Mouse (Mus musculus) megakaryocyte, embryonic 14.5 days (primary cell): ENCODE data around the gene Prr7. TPM values are rescaled to one million over a fixed set of nuclear protein-coding genes. Genes with fewer than 3 reads are reported as not detected.

Source experiments
- H3K27me3 ChIP-seq: replicated peaks from 2 replicates; pipeline ENCODE3; 2012; ENCODE audit warnings: inconsistent platforms
- H3K36me3 ChIP-seq: replicated peaks from 2 replicates; pipeline ENCODE3; 2012; ENCODE audit warnings: low read length, inconsistent platforms, mixed read lengths
- H3K4me1 ChIP-seq: 2 replicates; pipeline ENCODE4 v1.6.1; 2012; ENCODE audit warnings: inconsistent platforms
- H3K4me3 ChIP-seq: replicated peaks from 2 replicates; pipeline ENCODE3; 2012; ENCODE audit warnings: moderate library complexity, mild to moderate bottlenecking, inconsistent platforms
- H3K9me3 ChIP-seq: 2 replicates; pipeline ENCODE4 v1.6.1; 2012; ENCODE audit warnings: inconsistent platforms
- FLI1 ChIP-seq: IDR thresholded peaks from 2 replicates; pipeline ENCODE4 v1.6.1; 2012; ENCODE audit warnings: low read length, inconsistent platforms, mixed read lengths
- GATA1 ChIP-seq: IDR thresholded peaks from 3 replicates; pipeline ENCODE4 v1.6.1; 2012; ENCODE audit warnings: mixed read lengths, low read length, inconsistent platforms, borderline replicate concordance
- polyA plus RNA-seq: library from polyadenylated mRNA; stranded (reverse); fragments of >175 nt; gene quantifications from 2 replicates; pipeline ENCODE4 v1.2.3, GENCODE M21; 2012; ENCODE audit warnings: low replicate concordance; ENCODE audit not compliant: insufficient read depth

Prr7 gene
- polyA plus RNA-seq, 1 experiment, result 5.3 TPM

DNA sequence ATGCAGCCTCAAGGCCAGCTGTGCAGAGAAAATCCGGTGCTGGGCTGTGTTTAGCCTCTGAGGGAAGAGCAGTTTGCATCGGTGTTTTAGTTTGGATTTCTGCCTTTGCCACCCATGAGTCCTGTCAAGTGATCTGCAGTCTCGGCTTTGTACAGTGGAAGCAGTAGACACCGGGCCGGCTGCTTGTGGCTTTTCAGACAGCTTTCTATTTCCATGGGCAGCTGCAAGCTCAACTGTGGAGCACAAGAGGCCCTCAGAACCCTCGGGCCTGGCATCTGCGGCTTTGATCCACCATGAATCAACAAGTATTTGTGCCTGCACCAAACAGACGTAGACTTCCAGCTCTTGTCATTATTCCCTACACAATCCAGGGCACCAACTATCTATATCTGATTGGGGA lies 38.3 kb downstream of the Prr7 start:
- TF ChIP-seq GATA1, result no peak
- no peak for TF ChIP-seq FLI1
- Histone ChIP-seq H3K27me3 (no peaks in the 10 kb centered on the region), H3K36me3 (peaks cover 100% of the 10 kb centered on the region), H3K9me3 (no peaks in the 10 kb centered on the region), H3K4me3 (no peak overlapping the region), H3K4me1 (peaks cover 66% of the 10 kb centered on the region)

DNA sequence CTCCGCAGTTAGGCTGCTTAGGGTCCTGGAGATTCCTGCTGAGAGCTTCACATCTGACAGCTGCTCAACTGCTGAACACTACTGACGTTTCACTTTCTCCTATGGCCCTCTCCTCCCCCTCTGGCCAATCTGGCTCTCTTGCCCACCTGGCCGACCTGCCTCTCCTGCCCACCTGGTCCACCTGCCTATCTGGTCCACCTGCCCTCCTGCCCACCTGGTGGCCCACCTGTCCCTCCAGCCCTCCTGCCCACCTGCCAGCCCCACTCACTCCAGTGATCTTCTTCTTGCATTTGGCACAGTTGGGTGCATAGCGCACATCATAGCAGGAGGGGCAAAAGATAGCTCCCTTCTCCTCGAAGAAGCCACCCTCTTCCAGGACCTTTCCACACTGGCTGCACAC lies 40.3 kb downstream of the Prr7 start:
- Histone ChIP-seq H3K9me3 (no peaks in the 10 kb centered on the region), H3K36me3 (peaks cover 100% of the 10 kb centered on the region), H3K4me3 (peak overlapping the region; percentile 11), H3K27me3 (no peaks in the 10 kb centered on the region), H3K4me1 (peaks cover 71% of the 10 kb centered on the region)
- TF ChIP-seq GATA1 (no peak), FLI1 (no peak)

- H3K9me3 ChIP-seq, result no peaks in the 10 kb centered on the region
- no peaks in the 10 kb centered on the region for H3K27me3 ChIP-seq
- peaks cover 80% of the 10 kb centered on the region for H3K4me1 ChIP-seq
- H3K4me3 ChIP-seq, result peak overlapping the region; percentile 2
- TF ChIP-seq GATA1 (no peak), FLI1 (no peak)
- H3K36me3 ChIP-seq, result peaks cover 100% of the 10 kb centered on the region
Observed at GRCm38 (mm10) chr13:55505810-55506209, 41.7 kb downstream of the Prr7 start.

DNA sequence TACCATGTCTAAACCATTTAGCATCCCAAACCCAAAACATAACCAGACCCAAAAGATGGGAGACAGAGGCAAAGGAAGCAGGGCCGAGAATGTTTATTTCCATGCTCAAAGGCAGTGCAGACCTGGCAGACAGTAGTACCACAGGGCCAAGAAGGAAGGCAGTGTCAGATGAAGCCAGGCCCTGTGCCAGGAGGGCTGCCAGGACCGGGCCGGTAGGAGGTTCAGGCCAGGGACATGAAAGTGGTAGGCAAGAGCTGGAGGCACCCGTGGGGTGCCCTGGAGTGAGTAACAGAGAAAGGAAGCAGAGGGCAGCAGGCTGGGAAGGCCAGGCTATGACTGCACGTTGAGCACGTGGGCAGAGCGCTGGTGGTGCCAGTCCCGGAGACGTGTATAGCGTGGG lies 42.6 kb downstream of the Prr7 start:
- no peak for TF ChIP-seq GATA1
- TF ChIP-seq FLI1, result no peak
- no peaks in the 10 kb centered on the region for H3K9me3 ChIP-seq
- H3K4me1 ChIP-seq, result peaks cover 89% of the 10 kb centered on the region
- H3K36me3 ChIP-seq, result peaks cover 100% of the 10 kb centered on the region
- H3K4me3 ChIP-seq, result no peak overlapping the region
- H3K27me3 ChIP-seq, result no peaks in the 10 kb centered on the region

DNA sequence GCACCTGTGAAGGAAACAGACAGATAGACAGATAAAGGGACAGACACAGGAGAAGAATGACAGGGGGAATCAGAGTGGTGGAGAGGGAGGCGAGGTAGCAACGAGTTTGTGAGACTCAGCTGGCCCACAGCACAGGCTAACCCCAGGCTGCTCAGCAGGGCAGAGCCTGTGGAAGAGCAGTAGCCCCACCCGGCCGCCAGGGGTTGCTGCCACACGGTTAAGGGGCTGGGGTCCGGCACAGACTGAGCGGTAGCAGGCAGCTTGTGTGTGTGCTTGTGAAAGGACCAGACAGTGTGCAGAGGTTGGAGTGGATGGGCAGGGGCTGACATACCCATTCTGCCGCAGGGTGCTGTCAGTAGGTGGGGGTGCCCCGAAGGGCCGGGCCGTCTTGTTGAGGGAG lies 43.8 kb downstream of the Prr7 start:
- peaks cover 96% of the 10 kb centered on the region for H3K36me3 ChIP-seq
- H3K4me1 ChIP-seq, result peaks cover 97% of the 10 kb centered on the region
- TF ChIP-seq GATA1 (no peak), FLI1 (no peak)

DNA sequence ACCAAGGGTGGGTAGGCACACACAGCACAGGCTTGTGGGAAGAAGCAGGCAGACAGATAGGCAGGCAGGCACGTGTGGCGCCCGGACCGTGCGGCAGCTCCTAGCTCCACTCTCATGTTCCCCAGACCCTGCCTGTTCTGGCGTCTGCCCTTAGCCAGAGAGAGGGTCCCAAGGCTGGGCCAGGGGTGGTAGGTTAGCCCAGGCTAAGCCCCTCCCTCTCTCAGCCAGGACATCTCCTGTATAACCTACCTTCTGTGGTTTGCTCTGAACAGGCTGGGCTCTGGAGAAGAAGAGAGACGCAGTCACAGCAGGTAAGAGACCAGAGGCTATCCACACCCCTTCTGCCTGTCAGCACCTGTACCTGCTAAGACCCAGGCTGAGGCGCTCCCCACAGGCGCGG lies 44.5 kb downstream of the Prr7 start:
- Histone ChIP-seq H3K4me1 (peaks cover 90% of the 10 kb centered on the region), H3K9me3 (no peaks in the 10 kb centered on the region), H3K4me3 (peak overlapping the region; percentile 50), H3K36me3 (peaks cover 89% of the 10 kb centered on the region), H3K27me3 (no peaks in the 10 kb centered on the region)
- no peak for TF ChIP-seq GATA1
- no peak for TF ChIP-seq FLI1

More for the DNA sequence above, 43.8 kb downstream of the Prr7 start:
- H3K4me3 ChIP-seq, result no peak overlapping the region
- no peaks in the 10 kb centered on the region for H3K9me3 ChIP-seq
- H3K27me3 ChIP-seq, result no peaks in the 10 kb centered on the region

DNA sequence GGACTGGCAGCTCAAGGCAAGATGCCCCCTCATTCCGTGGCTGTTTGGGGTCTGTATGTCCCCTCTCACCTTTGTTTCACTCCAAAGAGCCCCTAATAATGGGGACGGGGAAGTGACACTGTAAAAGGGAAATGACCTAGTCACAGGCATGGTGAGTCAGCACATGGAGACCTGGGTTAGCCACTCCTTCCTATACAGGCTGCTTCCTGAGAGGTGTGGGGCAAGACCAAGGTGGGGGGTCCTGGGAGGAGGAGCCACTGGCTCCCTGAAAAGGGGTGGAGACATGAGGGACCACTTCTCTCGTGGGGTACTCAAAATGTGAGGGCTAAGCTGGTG lies 46.2 kb downstream of the Prr7 start:
- peaks cover 8% of the 10 kb centered on the region for H3K27me3 ChIP-seq
- H3K4me3 ChIP-seq, result peak overlapping the region; percentile 96
- H3K36me3 ChIP-seq, result peaks cover 71% of the 10 kb centered on the region
- H3K4me1 ChIP-seq, result peaks cover 80% of the 10 kb centered on the region
- TF ChIP-seq FLI1, result no peak
- no peaks in the 10 kb centered on the region for H3K9me3 ChIP-seq

- peaks cover 74% of the 10 kb centered on the region for H3K4me1 ChIP-seq
- H3K4me3 ChIP-seq, result peak overlapping the region; percentile 96
- H3K36me3 ChIP-seq, result peaks cover 66% of the 10 kb centered on the region
- TF ChIP-seq FLI1, result no peak
- TF ChIP-seq GATA1, result no peak
- peaks cover 8% of the 10 kb centered on the region for H3K27me3 ChIP-seq
- H3K9me3 ChIP-seq, result no peaks in the 10 kb centered on the region
Observed at GRCm38 (mm10) chr13:55510668-55511491, 46.8 kb downstream of the Prr7 start.

DNA sequence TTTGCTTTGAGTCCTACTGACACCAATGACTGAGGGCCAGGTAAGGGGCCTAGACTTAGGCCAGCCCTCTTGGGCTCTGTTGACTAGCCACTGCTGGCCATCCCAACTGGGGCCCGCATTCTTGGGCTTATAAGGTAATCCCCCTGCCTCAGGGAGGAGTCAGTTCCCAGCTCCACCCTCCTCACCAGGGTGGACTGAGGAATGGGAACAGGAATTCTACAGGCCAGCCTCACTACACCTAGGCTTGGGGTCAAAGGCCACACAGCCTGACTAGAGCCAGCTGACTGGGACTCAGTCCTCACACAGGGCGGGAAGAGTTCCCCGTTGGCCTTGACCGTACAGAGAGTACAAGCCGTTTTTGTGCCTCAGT lies 47.4 kb downstream of the Prr7 start:
- H3K36me3 ChIP-seq, result peaks cover 60% of the 10 kb centered on the region
- H3K9me3 ChIP-seq, result no peaks in the 10 kb centered on the region
- no peak for TF ChIP-seq GATA1
- TF ChIP-seq FLI1, result no peak
- peaks cover 8% of the 10 kb centered on the region for H3K27me3 ChIP-seq
- peak overlapping the region; percentile 96 for H3K4me3 ChIP-seq
- peaks cover 68% of the 10 kb centered on the region for H3K4me1 ChIP-seq

DNA sequence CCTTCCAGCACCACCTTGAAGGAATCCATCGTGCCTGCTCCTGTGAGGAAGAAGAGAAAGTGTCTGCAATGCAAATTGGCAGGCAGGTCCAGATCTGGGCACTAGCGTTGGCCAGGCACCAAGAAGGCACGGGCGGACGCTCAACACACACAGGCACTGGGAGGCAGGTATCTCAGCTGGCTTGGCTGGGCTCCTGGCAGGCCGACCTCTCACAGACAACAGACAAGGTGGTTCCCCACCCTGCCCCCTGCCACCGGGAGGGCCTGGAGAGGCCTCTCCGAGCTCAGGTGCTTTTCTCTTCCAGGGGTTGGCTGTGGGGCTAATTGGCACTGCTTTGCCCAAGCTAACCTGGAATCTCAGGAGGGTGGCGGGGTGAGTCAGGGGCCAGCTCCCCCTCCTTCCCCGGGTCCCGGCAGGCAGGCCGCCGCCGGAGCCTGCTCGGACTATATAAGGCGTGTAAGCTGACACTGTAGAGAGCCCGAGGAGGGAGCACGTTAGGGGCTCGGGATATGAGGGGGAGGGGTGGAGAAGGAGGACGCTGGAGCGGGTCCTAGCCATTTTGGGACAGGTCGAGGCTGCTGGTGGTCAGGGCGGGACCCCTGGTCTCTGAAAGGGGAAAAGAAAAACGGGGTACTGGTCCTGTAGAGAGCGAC lies 48.4 kb downstream of the Prr7 start:
- Histone ChIP-seq H3K27me3 (peaks cover 8% of the 10 kb centered on the region), H3K9me3 (no peaks in the 10 kb centered on the region), H3K4me3 (peak overlapping the region; percentile 96), H3K4me1 (peaks cover 62% of the 10 kb centered on the region), H3K36me3 (peaks cover 49% of the 10 kb centered on the region)
- TF ChIP-seq FLI1 (no peak), GATA1 (no peak)
